Mouse (Mus musculus) yolk sac, embryonic 10.5 days (tissue): Measurements from ENCODE around the gene Hnrnpm.
"Not testable (repeated sequence)": the region's sequence is repeated elsewhere in the genome, so short reads cannot be mapped to it uniquely, and the experiment has no call there.

Experiments
- DNase-seq: peaks from one replicate; pipeline ENCODE4 v3.0.0-alpha.2; 2017; ENCODE audit warnings: low spot score

Gene Hnrnpm

DNA sequence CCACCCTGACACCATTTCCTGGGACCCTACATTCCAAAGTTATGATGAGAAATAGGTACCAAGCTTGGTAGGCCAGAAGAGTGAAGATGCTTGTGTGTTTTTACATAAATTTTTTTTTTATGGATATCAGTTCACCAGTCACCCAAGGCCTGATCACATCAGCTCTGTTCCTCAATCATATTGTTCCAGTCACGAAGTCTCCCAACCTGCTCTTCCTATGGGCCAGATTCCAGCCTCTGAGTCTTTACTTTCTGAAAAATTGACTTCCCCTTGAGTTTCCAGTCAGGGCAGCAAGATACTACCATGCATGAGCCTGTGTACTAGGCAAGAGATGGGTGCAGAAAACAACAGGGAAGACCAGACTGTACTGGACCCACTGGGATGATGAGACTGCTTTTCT lies at the start of gene Hnrnpm:
Gene Hnrnpm (minus strand): TSS at position 101 of the 400 bp plus-strand sequence.
- no peak for DNase-seq

DNA sequence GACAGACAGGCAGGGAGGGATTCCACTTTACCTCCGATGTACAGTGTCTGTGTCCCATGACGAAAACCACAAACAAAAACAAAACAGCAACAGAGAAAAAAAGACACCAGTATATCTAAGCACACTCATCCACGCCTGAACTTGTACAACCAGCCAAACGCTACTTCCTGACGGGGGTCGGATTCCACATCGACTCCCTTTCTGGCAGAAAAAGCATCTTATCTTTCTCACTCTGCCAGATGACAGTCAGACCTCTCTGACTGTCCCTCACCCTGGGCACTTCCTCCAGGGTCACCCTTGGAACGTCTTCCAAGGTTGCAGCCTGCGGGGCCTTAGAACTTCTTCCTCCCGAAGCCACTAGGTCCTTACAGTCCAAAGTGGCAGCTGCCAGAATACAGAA lies 46.9 kb upstream of the Hnrnpm start:
- not testable (repeated sequence) for DNase-seq

DNA sequence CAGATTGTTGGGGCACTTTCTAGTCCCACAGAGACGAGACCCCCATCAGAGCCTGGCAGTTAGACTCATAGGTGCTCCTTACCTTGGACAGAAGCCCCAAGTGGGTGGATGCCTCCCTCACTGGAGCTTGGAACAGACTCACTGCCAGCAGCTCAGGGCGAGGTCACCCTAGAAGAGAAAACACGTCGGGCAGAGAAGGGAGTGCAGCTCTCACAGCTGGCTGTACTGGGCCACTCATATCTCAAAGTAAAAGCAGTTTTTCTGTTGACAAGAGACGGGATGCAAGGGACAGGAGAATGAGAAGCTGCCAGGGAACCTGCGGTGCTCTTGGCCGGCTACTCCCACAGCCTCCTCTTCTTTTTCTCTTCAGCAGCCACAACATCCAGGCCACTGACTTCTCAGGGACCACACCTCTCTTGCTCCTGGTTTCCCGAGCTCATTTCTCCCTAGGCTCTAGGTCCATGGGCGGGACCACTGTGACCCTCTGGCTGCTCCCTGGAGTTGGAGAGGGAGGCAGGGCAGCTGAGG lies 46.0 kb upstream of the Hnrnpm start:
- not testable (repeated sequence) for DNase-seq

DNA sequence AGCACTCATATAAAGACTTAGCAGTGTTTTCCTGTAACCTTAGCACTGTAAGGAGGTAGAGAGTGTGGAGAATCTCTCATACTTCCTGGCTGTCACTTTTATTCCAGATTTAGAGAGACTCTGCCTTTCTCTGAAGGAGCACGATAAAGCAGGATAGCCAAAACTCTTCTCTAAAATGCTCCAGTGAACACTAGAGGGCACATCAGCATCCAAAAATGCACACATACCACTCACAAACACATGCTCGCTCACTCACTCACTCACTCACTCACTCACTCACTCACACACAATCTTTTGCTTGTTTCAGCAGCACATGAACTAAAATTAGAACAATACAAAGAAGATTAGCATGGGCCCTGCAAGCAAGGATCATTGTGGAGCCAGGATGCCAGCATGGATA lies 42.6 kb upstream of the Hnrnpm start:
- DNase-seq, result no peak

DNA sequence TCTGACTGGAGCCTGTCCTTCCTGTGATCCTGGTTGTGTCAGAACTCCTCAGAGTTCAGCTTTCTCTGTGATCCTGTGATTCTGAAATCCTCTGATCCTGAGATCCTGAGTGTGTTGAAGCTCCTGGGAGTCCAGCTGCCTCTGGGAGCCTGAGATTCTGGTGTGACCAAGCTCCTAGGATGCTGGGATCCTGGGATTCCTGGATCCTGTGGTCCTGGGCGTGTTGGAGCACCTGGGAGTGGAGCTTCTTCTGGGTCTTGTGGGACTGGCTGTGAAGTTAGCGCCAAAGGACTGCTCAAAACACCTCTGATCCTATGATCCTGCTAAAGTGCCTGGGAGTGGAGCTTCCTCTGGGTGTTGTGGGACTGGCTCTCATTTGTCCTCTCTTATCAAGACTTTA lies 41.7 kb upstream of the Hnrnpm start:
- no peak for DNase-seq

DNA sequence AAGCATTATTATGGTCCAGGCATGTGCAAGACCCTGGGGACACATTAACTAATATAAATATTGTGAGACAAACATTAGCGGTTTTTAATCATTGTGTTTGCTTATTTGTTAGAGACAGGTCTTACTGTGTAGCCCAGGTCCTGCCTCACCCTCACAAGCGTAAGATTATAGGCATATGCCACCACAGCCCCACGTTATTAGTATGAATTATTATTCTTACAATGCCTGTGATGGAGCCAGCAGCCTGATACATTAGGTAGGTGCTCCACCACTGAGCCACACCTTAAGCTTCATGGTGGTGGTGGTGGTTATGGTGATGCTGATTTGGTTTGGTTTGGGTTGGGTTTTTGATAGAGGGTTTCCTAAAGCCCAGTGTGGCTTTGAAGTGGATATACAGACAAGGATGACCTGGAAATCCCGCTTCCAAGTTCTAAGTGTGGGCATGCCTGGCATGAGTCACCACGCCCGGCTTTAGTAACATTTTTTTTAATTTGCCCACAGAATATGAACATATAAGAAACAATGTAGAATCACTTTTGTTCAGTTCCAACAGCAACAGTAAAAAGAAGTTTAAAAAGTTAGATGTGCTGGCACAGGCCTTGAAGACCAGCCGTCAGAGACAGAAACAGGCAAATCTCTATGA lies 33.2 kb upstream of the Hnrnpm start:
- DNase-seq, result no peak

DNA sequence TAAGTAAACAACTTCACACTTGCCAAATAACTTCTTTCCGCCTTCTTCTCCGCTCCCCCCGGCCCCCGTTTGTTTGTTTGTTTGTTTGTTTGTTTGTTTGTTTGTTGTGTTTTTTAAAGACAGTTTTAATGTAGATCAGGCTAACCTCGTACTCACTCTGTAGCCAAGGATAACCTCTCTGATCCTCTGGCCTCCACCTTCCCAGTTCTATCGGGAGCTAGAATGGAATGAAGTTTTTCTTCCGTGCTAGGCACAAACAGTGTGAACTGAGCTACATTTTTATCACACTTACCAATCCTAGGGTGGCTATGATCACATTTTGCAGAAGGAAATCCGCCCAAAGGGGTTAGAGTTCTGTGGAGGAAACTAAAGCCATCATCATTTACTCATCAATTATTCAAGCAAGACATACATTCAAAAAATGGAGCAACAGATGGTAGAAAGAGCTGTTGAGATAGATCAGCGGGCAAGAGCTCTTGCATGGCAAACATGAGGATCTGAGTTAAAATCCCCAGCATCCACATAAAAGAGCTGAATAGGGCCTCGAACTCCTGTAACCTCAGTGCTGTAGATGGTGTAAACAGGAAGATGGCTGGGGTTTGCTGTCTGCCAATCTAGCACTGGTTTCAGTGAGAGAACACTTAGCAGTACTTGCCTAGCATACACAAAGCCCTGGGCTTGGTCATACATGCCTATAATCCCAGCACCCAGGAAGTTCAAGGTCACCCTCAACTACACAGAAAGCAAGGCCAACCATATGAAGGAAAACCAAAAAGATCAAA lies 32.5 kb upstream of the Hnrnpm start:
- no peak for DNase-seq

DNA sequence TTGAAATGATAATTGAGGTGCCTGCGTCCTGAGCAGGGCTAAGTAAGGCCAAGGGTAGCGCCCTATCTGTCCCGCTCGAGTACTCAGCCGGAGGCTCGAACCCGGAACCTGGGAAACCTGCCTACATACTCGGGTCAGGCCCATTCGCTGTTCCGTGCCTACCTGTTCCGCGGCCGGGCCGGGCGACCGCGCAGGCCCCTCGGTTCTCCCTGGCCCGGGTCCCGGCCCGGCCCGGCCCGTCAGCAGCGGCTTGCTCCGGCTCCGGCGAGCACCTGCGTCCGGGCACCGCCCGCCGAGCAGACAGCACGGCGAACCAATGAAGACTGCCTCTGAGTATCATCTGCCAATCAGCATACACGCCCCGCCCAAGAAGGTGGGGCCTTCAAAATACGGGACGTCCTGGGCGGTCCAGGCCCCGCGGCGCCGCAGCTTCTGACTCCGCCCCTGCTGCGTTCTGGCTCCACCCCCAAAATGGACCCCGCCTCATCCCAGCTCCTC lies 31.8 kb upstream of the Hnrnpm start, which contains the start of gene March2:
Gene March2 (minus strand): TSS at position 287 of the 498 bp plus-strand sequence.
- peak; percentile 98 for DNase-seq

DNA sequence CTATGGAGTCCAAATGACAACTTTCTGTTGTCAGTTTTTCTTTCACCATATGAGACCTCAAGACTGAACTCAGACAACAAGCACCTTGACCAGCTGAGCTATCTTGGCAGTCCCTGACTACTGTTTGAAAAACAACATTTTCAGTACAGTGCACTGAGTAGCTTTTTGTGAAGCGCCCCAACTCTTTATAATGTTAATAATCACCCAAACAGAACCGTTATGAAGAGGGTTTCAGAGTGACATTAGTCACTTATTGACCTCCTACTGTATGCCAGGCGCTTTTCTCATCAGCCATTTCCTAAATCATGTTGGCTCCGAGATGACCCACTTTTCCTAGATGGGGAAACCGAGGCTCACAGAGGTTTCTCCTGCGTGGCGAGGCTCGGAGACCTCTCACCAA lies 31.3 kb upstream of the Hnrnpm start:
- DNase-seq, result no peak

DNA sequence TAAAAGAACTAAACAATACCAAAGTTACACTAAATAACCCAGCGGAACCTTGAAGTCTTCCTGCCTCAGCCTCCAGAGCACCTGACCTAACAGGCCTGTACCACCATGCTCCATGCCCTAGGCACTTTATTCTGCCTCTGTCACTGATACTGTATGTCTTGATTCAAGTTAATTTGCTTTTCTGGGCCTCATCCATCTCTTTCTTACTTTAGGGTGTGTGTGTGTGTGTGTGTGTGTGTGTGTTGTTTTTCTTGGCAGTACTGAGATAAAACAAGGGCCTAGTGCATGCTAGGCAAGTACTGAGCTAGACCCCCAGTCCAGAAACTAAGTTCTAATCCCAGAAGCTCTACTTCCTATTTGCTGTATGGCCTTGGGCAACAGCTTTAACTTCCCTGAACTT lies 30.6 kb upstream of the Hnrnpm start:
- no peak for DNase-seq

DNA sequence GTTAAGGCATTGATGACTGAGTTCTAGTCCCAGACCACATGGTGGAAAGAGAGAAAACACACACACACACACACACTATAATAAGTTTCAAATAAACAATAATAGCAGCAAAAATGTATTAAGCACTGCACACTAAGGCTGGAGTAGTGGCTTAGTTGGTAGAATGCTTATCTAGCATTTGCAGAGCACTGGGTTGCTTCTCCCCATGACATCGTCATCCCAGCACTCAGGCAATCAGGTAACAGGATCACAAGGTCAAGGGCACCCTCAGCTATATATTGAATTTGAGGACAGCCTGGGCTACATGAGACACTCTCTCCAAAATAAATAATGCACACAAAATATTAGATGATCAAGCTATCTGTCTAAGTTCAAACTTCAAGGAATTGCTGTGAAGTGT lies 28.1 kb upstream of the Hnrnpm start:
- DNase-seq, result no peak

DNA sequence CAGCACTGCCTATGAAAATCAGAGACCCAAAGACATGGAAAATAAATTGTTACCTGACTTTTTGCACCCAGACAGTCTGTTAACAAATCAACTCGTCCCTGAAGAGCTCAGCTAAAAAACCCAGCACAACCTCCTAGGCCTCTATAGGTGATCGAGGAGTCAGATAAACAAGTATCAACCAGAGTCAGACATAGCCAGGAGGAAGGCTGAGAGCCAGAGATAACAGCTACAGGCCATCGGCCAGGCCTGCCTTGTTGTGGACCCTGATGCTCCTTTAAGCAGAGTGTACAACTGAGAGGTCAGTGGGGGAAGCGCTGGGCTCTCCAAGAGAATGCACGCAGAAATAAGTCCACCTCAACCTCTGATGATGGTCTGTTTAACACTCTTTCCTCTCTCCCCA lies 26.6 kb upstream of the Hnrnpm start:
- DNase-seq, result peak; percentile 33

DNA sequence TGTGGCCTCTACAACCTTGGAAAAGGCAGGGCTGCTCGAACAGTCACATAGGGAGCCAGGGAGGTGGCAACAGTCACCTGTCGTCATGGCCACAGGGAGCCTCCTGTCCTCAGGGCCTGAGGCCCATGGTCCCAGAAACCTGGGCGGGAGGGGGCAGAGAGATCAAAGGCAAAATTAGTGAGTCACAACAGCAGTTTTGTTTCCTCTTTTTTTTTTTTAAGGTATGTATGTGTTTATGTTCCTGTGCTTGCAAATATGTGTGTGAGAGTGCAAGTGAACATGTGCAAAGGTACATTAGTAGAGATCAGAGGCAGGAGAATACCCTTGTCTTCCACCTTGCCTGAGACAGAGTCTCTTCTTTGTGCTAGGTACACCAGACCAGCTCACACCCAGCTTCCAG lies 23.2 kb upstream of the Hnrnpm start:
- no peak for DNase-seq

DNA sequence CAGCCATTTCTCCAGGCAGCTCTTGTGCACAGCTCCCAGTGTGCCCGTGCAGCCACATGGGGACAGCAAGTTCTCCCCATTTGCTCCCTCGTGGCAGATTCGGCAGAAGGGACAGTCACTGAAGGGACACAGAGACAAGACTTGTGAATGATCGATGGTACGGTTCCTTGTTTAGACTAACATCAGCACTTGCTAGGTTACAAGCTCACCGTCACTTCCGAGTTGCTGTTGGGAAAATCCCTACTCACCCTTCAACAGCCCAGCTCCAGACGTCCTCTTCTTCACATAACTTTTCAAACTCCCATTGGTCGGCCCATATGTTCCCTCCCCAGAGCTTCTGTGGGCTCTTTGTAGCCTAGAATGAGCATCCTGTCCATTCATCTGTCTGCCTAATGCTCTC lies 16.4 kb upstream of the Hnrnpm start:
- DNase-seq, result no peak

DNA sequence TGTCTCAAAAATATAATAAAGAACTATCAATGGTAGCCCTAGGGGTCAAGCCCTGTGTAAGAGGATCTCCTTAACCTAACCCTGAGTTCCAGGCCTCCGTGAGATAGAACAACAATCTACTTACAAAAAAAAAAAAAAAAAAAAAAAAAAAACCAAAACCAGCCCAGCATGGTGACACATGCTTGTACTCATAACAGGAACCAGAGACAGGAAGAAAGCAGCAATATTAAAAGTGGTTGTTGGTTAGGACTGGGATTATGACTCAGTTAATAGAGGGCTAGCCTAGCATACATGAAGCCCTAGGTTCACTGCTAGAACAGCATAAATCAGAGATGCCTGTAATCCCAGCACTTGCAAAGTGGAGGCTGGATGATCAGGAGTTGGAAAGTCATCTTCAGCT lies 15.5 kb upstream of the Hnrnpm start:
- no peak for DNase-seq

DNA sequence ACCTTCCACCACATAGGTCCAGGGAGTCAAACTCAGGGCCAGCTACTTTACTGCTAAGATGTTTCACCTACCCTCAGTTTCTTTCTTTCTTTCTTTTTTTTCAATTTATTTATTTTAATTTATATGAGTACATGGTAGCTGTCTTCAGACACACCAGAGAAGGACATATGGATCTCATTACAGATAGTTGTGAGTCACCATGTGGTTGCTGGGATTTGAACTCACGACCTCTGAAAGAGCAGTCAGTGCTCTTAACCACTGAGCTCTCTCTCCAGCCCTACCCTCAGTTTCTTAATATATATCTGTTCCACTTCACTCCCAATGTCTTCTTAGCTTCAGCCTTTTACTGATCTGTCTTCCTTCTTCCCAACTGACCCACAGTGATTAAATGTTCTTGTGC lies 8.8 kb upstream of the Hnrnpm start:
- no peak for DNase-seq

DNA sequence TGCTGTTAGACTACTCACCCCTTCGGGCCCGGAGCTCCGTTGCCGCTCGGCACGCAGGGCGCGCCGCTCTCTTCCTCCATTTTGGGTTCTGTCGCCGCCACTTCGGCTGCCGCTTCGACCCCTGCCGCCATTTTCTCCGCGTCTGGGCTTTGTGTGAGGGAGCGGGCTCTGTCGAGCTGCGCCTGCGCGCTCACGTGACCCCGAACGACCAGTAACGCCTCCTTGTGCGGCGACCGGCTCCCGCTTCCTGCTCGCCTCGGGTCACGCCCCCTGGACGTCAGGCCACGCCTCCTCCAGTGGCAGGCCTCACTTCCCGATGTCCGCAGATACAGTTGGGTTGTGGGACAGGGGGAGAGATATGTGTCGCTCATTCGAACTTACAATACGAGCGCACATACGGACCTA lies 1.4 kb downstream of the Hnrnpm start:
- DNase-seq, result peak; percentile 96

DNA sequence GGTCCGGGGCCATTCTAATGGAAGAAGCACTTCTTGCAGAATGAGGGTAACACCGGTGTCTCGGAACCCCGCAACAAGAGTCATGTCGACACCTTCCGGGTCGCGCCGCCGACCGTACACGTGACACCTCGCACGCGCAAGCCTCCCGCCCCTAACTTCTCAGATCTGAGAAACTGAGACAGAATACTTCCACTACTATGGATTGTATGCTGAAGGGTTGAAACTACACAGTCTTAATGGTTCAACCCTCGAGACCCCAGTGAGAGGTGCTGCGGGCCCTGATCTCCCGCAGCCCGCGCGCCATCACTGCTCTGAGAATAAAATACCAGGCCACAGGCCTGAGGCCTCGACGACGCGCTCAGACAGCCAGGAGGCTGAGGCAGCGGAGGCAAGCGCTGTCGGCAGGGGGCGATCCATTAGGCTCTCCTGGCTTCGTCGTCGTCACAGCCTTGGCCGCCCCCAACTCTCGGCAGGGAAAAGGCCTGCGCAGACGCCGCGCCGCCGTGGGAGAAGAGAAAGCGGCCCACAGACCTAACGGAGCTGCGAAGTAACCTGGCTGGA lies 1.9 kb downstream of the Hnrnpm start:
- peak; percentile 77 for DNase-seq

DNA sequence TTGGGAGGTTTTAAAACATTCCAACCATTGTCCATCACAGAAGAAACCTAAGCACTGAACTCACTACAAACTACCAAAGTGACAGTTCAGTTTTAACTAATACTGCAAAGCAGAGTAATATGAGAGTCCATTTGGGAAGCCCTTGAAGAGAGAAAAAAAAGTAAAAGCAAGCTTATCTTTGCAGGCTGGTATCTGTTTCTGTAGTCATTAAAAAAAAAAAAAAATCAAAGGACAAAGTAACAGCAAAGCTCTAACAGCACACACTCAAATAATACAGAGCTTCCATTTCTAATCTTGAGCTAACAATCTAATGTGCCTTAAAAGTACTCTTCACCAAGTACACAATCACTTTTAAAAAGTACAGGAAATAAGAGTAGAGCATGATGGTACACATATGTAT lies 4.9 kb downstream of the Hnrnpm start:
- DNase-seq, result no peak

DNA sequence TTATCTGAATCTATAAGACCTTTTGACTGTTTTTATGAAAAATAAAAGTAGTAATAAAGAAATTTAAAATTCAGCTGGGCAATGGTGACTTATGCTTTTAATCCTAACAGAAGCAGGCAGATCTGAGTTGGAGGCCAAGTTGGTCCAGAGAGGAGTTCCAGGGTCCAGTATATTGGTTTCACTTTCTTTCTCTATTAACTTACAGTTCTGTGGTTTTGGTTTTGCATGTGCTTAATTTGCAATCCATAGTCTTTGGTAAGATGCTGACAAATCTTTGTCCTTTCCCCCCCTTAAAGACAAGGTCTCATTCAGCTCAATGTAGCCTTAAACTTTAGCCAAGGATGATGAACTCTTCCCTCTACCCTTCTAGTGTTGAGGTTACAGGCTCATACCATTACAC lies 7.9 kb downstream of the Hnrnpm start:
- no peak for DNase-seq

DNA sequence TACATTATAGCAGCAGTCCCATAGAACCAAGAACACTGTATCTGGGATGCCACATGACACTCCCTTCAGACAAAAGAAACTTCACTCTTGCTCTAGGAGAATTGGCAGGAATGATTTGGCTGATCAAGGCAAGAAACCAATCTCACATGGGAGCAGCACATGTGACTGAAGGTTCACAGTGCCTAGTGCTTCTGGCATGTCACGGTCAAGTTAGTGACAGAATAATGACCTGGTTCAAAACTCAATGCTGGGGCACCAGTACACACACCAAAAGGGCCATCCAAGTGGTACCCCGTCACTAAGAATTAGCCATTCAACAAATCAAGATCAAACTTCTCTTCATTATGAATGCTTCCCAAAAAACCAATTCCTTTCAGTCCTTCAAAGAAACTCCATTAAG lies 10.6 kb downstream of the Hnrnpm start:
- no peak for DNase-seq

DNA sequence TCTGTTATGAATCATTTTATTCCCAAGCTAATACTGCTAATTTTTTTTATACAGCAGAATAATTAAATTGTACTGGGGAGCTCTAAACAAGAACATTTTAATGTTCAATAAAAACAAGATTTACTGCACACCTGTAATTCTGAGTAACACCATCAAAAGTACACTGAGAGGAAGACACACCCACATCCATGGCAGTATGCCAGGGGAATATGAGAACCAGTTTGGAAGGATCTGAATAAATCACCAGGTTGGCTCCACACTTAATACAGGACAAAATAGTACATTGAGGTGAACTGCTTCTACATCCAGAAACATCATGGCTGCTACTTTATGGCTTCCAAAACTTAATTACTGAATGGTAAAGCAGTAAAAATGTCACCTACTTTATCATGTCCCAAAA lies 11.2 kb downstream of the Hnrnpm start:
- no peak for DNase-seq

DNA sequence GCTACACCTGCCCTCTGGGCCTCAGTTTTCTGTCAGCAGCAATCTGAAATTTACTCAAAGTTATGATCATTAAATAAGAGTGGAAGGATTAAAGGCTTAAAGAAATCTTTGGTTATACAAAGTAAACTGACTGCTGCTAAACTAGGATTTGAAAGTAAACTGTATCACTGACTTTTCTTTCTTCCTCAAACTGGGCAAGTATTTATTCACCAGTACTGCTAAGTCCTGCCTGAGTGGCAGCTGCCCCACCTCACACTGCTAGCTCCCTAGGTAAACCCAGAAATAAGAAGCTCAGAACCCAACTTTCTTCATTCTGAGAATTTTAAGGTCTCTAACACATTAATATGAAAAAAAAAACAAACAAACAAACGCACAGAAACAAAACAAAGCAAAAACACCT lies 12.8 kb downstream of the Hnrnpm start:
- DNase-seq, result no peak
